Mouse (Mus musculus): ENCODE measurements at regions not wholly inside any gene's neighbourhood (a gene's known extent, or its start where the extent isn't known, plus 50 kb on each side); places are given as distances from the start of the nearest gene placed in this dataset.

GRCm38 (mm10) chr5:29901716-29902115 is 111.2 kb upstream of the Il6 start:
- TF ChIP-seq CTCF (IDR thresholded peaks at IDR 0.05; ENCODE audit: borderline replicate concordance, control insufficient read depth, extremely low read depth, insufficient read depth, low read length, poor library complexity) (no peak), POLR2A (IDR thresholded peaks at IDR 0.05; ENCODE audit: control insufficient read depth, extremely low read depth, insufficient read depth, low read length, poor library complexity) (no peak)
